Mouse (Mus musculus): ENCODE results near the gene Rab6a. TPM values are rescaled to one million over a fixed set of nuclear protein-coding genes. Genes with fewer than 3 reads are reported as not detected.
A peak's percentile ranks its signal among the peaks of the same experiment; 100 is the strongest.

The Rab6a gene
- total and polyA plus RNA-seq, 3 experiments: 43.2 to 92.8 (median 58.4) TPM

DNA sequence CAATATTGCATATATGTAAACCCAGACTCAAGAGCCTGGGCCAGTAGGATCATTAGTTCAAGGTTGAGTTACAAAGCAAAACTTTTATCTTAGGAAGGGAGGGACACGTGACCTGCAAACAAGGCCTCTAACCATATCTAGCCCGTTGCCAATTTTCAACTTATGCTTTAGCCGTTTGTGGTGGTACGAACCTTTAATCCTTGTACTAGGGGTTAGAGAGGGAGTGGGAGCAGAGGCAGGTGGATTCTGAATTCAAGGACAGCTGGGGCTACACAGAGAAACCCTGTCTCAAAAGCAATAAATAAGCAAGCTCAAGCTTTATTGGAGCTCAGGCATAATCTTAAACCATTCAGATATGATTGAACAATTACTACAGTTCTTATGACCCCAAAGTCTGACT is 35.2 kb downstream of the Rab6a start:
- no peak for TF ChIP-seq CHD2 (IDR thresholded peaks at IDR 0.05; ENCODE audit: low read length)
- TF ChIP-seq MAX (IDR thresholded peaks at IDR 0.05; ENCODE audit: low read length): no peak
- no peak for TF ChIP-seq MEF2A (IDR thresholded peaks at IDR 0.05; ENCODE audit: extremely low read depth, insufficient replicate concordance, low read depth, low read length, poor library complexity, severe bottlenecking)
- no peak for TF ChIP-seq RAD21 (IDR thresholded peaks at IDR 0.05; ENCODE audit: low read depth, low read length)
- TF ChIP-seq TAL1 (IDR thresholded peaks at IDR 0.05; ENCODE audit: low read length): no peak
- no peak for TF ChIP-seq ETS1 (IDR thresholded peaks at IDR 0.05; ENCODE audit: low read depth, low read length)
- TF ChIP-seq SIN3A (IDR thresholded peaks at IDR 0.05; ENCODE audit: low read length): no peak
- TF ChIP-seq NRF1 (IDR thresholded peaks at IDR 0.05; ENCODE audit: insufficient read depth, low read depth, low read length, poor library complexity, severe bottlenecking): no peak
- TF ChIP-seq CTCF (IDR thresholded peaks at IDR 0.05 in 2 of 3, conservative IDR thresholded peaks at IDR 0.05 in 1 of 3; ENCODE audit: control insufficient read depth in 1 of 3, insufficient read depth in 1 of 3, low read depth in 2 of 3, low read length in 3 of 3, poor library complexity in 1 of 3, severe bottlenecking in 1 of 3): no peak
- no peak for TF ChIP-seq GABPA (IDR thresholded peaks at IDR 0.05; ENCODE audit: low read depth, low read length)
- Histone ChIP-seq H3K36me3 (ENCODE audit: control insufficient read depth in 1 of 2, insufficient read depth in 2 of 2, low read length in 2 of 2) (peaks cover 2 to 8% of the 10 kb centered on the region in 2 experiments; a peak in 3 of 4 replicates), H3K27ac (ENCODE audit: control insufficient read depth, low read depth, low read length) (no peak overlapping the region), H3K9me3 (replicated peaks; ENCODE audit: insufficient read depth, low read length) (no peaks in the 10 kb centered on the region), H3K27me3 (ENCODE audit: control insufficient read depth in 1 of 2, insufficient read depth in 2 of 2, low read length in 2 of 2) (no peaks in the 10 kb centered on the region), H3K4me1 (ENCODE audit: control insufficient read depth in 1 of 2, insufficient read depth in 2 of 2, low read length in 2 of 2) (peaks cover 2 to 7% of the 10 kb centered on the region in 2 experiments), H3K79me2 (ENCODE audit: control insufficient read depth, insufficient read depth, low read length, poor library complexity) (no peaks in the 10 kb centered on the region), H3K9ac (ENCODE audit: control insufficient read depth, low read depth, low read length, poor library complexity, severe bottlenecking) (no peak overlapping the region), H3K4me3 (ENCODE audit: control insufficient read depth in 1 of 2, insufficient read depth in 1 of 2, low read depth in 2 of 2, low read length in 2 of 2) (no peak overlapping the region)
- no peak for DNase-seq (ENCODE audit: low read depth, low spot score)

GRCm38 (mm10) chr7:100645147-100645546 is 37.9 kb downstream of the Rab6a start:
- H3K4me3 ChIP-seq (ENCODE audit: control insufficient read depth in 1 of 2, insufficient read depth in 1 of 2, low read depth in 2 of 2, low read length in 2 of 2): no peak overlapping the region
- no peak overlapping the region for H3K9ac ChIP-seq (ENCODE audit: control insufficient read depth, low read depth, low read length, poor library complexity, severe bottlenecking)
- no peaks in the 10 kb centered on the region for H3K27me3 ChIP-seq (ENCODE audit: control insufficient read depth in 1 of 2, insufficient read depth in 2 of 2, low read length in 2 of 2)
- TF ChIP-seq E2F4 (IDR thresholded peaks at IDR 0.05; ENCODE audit: borderline replicate concordance, low read depth, low read length) (no peak), SMC3 (IDR thresholded peaks at IDR 0.05; ENCODE audit: low read depth, low read length) (peak; percentile 71), UBTF (IDR thresholded peaks at IDR 0.05; ENCODE audit: borderline replicate concordance, insufficient read depth, low read depth, low read length) (no peak), GATA1 (IDR thresholded peaks at IDR 0.05; ENCODE audit: low read depth, low read length) (no peak), EP300 (IDR thresholded peaks at IDR 0.05; ENCODE audit: low read depth in 1 of 2, low read length in 2 of 2) (no peak), ZNF384 (IDR thresholded peaks at IDR 0.05; ENCODE audit: low read depth, low read length) (no peak), MYB (IDR thresholded peaks at IDR 0.05; ENCODE audit: low read depth, low read length) (no peak), ZC3H11A (IDR thresholded peaks at IDR 0.05; ENCODE audit: low read depth, low read length) (peak; percentile 55), TBP (IDR thresholded peaks at IDR 0.05; ENCODE audit: low read depth, low read length) (no peak), CHD2 (IDR thresholded peaks at IDR 0.05; ENCODE audit: low read length) (no peak), POLR2A (IDR thresholded peaks at IDR 0.05; ENCODE audit: control insufficient read depth in 1 of 2, insufficient read depth in 1 of 2, low read depth in 1 of 2, low read length in 2 of 2, poor library complexity in 1 of 2) (no peak), CTCF (IDR thresholded peaks at IDR 0.05 in 2 of 3, conservative IDR thresholded peaks at IDR 0.05 in 1 of 3; ENCODE audit: control insufficient read depth in 1 of 3, insufficient read depth in 1 of 3, low read depth in 2 of 3, low read length in 3 of 3, poor library complexity in 1 of 3, severe bottlenecking in 1 of 3) (peak; percentile 60 to 81 (median 80)), MAZ (IDR thresholded peaks at IDR 0.05; ENCODE audit: low read depth, low read length) (no peak), POLR2AphosphoS5 (IDR thresholded peaks at IDR 0.05; ENCODE audit: borderline replicate concordance, low read depth, low read length) (no peak), MXI1 (IDR thresholded peaks at IDR 0.05; ENCODE audit: low read depth, low read length) (no peak), RAD21 (IDR thresholded peaks at IDR 0.05; ENCODE audit: low read depth, low read length) (peak; percentile 71), ELF1 (IDR thresholded peaks at IDR 0.05; ENCODE audit: low read depth, low read length) (no peak)
- H3K36me3 ChIP-seq (ENCODE audit: control insufficient read depth in 1 of 2, insufficient read depth in 2 of 2, low read length in 2 of 2): peaks cover 2 to 8% of the 10 kb centered on the region in 2 experiments; a peak in 3 of 4 replicates
- no peaks in the 10 kb centered on the region for H3K79me2 ChIP-seq (ENCODE audit: control insufficient read depth, insufficient read depth, low read length, poor library complexity)
- H3K9me3 ChIP-seq (replicated peaks; ENCODE audit: insufficient read depth, low read length): no peaks in the 10 kb centered on the region
- DNase-seq (ENCODE audit: low read depth, low spot score): peak; percentile 71
- H3K4me1 ChIP-seq (ENCODE audit: control insufficient read depth in 1 of 2, insufficient read depth in 2 of 2, low read length in 2 of 2): peaks cover 2 to 7% of the 10 kb centered on the region in 2 experiments
- no peak overlapping the region for H3K27ac ChIP-seq (ENCODE audit: control insufficient read depth, low read depth, low read length)

All from MEL (cell line).